Mouse (Mus musculus): ENCODE results near the gene Icosl. TPM values are rescaled to one million over a fixed set of nuclear protein-coding genes. Genes with fewer than 3 reads are reported as not detected.
"Not testable (repeated sequence)": the region's sequence is repeated elsewhere in the genome, so short reads cannot be mapped to it uniquely, and the experiment has no call there.

The Icosl gene
- polyA plus RNA-seq, 1 experiment: 2.9 TPM

- DNase-seq (ENCODE audit: extremely low spot score in 1 of 2, low spot score in 1 of 2): peak in 1 of 2 experiments; percentile 50
Observed at GRCm38 (mm10) chr10:78105548-78105947, 36.4 kb downstream of the Icosl start.

GRCm38 (mm10) chr10:78114521-78115092, 45.5 kb downstream of the Icosl start:
- DNase-seq (ENCODE audit: extremely low spot score in 1 of 2, low spot score in 1 of 2): no peak

- peak in 1 of 2 experiments; percentile 30 for DNase-seq (ENCODE audit: extremely low spot score in 1 of 2, low spot score in 1 of 2)
Observed at GRCm38 (mm10) chr10:78115153-78115552, 46.1 kb downstream of the Icosl start.

- no peak for DNase-seq (ENCODE audit: extremely low spot score in 1 of 2, low spot score in 1 of 2)
Observed at GRCm38 (mm10) chr10:78119422-78119821, 50.3 kb downstream of the Icosl start.

- DNase-seq (ENCODE audit: extremely low spot score in 1 of 2, low spot score in 1 of 2): not testable (repeated sequence)
Observed at GRCm38 (mm10) chr10:78124137-78124536, 55.0 kb downstream of the Icosl start.

- not testable (repeated sequence) for DNase-seq (ENCODE audit: extremely low spot score in 1 of 2, low spot score in 1 of 2)
Observed at GRCm38 (mm10) chr10:78125061-78125460, 56.0 kb downstream of the Icosl start.

GRCm38 (mm10) chr10:78126311-78126710, 57.2 kb downstream of the Icosl start:
- DNase-seq (ENCODE audit: extremely low spot score in 1 of 2, low spot score in 1 of 2): no peak

GRCm38 (mm10) chr10:78127046-78127870, 58.2 kb downstream of the Icosl start:
- DNase-seq (ENCODE audit: extremely low spot score in 1 of 2, low spot score in 1 of 2): no peak

- no peak for DNase-seq (ENCODE audit: extremely low spot score in 1 of 2, low spot score in 1 of 2)
Observed at GRCm38 (mm10) chr10:78127931-78128330, 58.8 kb downstream of the Icosl start.

GRCm38 (mm10) chr10:78128647-78129046, 59.5 kb downstream of the Icosl start:
- no peak for DNase-seq (ENCODE audit: extremely low spot score in 1 of 2, low spot score in 1 of 2)

- no peak for DNase-seq (ENCODE audit: extremely low spot score in 1 of 2, low spot score in 1 of 2)
Observed at GRCm38 (mm10) chr10:78129423-78129822, 60.3 kb downstream of the Icosl start.

GRCm38 (mm10) chr10:78129998-78130397, 60.9 kb downstream of the Icosl start:
- DNase-seq (ENCODE audit: extremely low spot score in 1 of 2, low spot score in 1 of 2): no peak

Other genes starting within 250 kb of the Icosl start
- not detected in 2 replicates for gene Krtap10-4, start 242.2 kb upstream of the Icosl start, polyA plus RNA-seq (2012; rRNA removed)
- not detected in 2 replicates for gene Krtap10-10, start 233.4 kb upstream of the Icosl start, polyA plus RNA-seq (2012; rRNA removed)
- not detected in 2 replicates for gene Gm36176, start 222.5 kb upstream of the Icosl start, polyA plus RNA-seq (2012; rRNA removed)
- gene Gm10318, start 216.4 kb upstream of the Icosl start, polyA plus RNA-seq (2012; rRNA removed): not detected in 2 replicates
- gene Gm3285, start 207.3 kb upstream of the Icosl start, polyA plus RNA-seq (2012; rRNA removed): not detected in 2 replicates
- gene Lrrc3, start 166.8 kb upstream of the Icosl start, polyA plus RNA-seq (2012; rRNA removed): 5.6 and 6.3 TPM in 2 replicates
- gene Trpm2, start 98.7 kb upstream of the Icosl start, polyA plus RNA-seq (2012; rRNA removed): 22.5 and 28.3 TPM in 2 replicates
- gene 1810043G02Rik, start 90.8 kb upstream of the Icosl start, polyA plus RNA-seq (2012; rRNA removed): 66.6 and 82.8 TPM in 2 replicates
- gene Pfkl, start 59.2 kb upstream of the Icosl start, polyA plus RNA-seq (2012; rRNA removed): 164 and 180 TPM in 2 replicates
- 0.34 and 0.52 TPM in 2 replicates for gene Dnmt3l, start 27.4 kb upstream of the Icosl start, polyA plus RNA-seq (2012; rRNA removed)
- 0.13 and 0.30 TPM in 2 replicates for gene Aire, start 25.7 kb upstream of the Icosl start, polyA plus RNA-seq (2012; rRNA removed)
- 115 and 117 TPM in 2 replicates for gene D10Jhu81e, start 100.5 kb downstream of the Icosl start, polyA plus RNA-seq (2012; rRNA removed)
- gene Pwp2, start 115.8 kb downstream of the Icosl start, polyA plus RNA-seq (2012; rRNA removed): 16.8 and 18.0 TPM in 2 replicates
- gene Trappc10, start 175.3 kb downstream of the Icosl start, polyA plus RNA-seq (2012; rRNA removed): 53.7 and 63.0 TPM in 2 replicates